Mouse (Mus musculus) intestine, embryonic 16.5 days (tissue): Measurements from ENCODE around the gene Mslnl. TPM values are rescaled to one million over a fixed set of nuclear protein-coding genes. Genes with fewer than 3 reads are reported as not detected.

Experiments used
- ATAC-seq: fragments of 200-750 bp; cut with Nextera tagmentation; 2 replicates; pipeline ENCODE4 v1.8.0; 2017; ENCODE audit warnings: moderate TSS enrichment, moderate library complexity
- H3K27ac ChIP-seq: fragments of 300-500 bp; sonication (generic); 2 replicates; pipeline ENCODE4 v1.5.1; 2014; ENCODE audit warnings: mild to moderate bottlenecking, low read length
- H3K27me3 ChIP-seq: fragments of 300-500 bp; sonication (generic); replicated peaks from 2 replicates; pipeline ENCODE4 v1.6.1; 2014; ENCODE audit warnings: low read length, control low read depth, mixed read lengths; ENCODE audit not compliant: control insufficient read depth, insufficient read depth
- H3K36me3 ChIP-seq: fragments of 300-500 bp; sonication (generic); 2 replicates; pipeline ENCODE4 v1.6.1; 2014; ENCODE audit warnings: low read length, control low read depth; ENCODE audit not compliant: control insufficient read depth, insufficient read depth
- H3K4me1 ChIP-seq: fragments of 300-500 bp; sonication (generic); 2 replicates; pipeline ENCODE4 v1.6.1; 2014; ENCODE audit warnings: low read length, control low read depth, mixed read lengths; ENCODE audit not compliant: control insufficient read depth, insufficient read depth
- H3K4me2 ChIP-seq: fragments of 300-500 bp; sonication (generic); 2 replicates; pipeline ENCODE4 v1.6.1; 2014; ENCODE audit warnings: low read depth, low read length, control low read depth
- H3K4me3 ChIP-seq: fragments of 300-500 bp; sonication (generic); 2 replicates; pipeline ENCODE4 v1.5.1; 2014; ENCODE audit warnings: mild to moderate bottlenecking, low read length
- H3K9ac ChIP-seq: fragments of 300-500 bp; sonication (generic); 2 replicates; pipeline ENCODE4 v1.6.1; 2014; ENCODE audit warnings: low read depth, low read length
- H3K9me3 ChIP-seq: fragments of 300-500 bp; sonication (generic); 2 replicates; pipeline ENCODE4 v1.6.1; 2016; ENCODE audit warnings: low read length, control low read depth; ENCODE audit not compliant: control insufficient read depth
- WGBS: fragments of 180-500 bp; shearing (Covaris S2); extraction: QIAGEN DNeasy Blood & Tissue Kit; methylation state at CpG from one replicate; pipeline ENCODE4 v1.1.7; 2014; 5-methylcytosine and 5-hydroxymethylcytosine counted together
- polyA plus RNA-seq: library from polyadenylated mRNA; unstranded; fragments of >200 nt; fragmentation: Nextera tagmentation; extraction: Ambion mirVana; gene quantifications from 2 replicates; pipeline ENCODE4 v1.2.1, GENCODE M21; 2015

The Mslnl gene
- polyA plus RNA-seq, 1 experiment from 2014 or later, result 0.05 TPM

DNA sequence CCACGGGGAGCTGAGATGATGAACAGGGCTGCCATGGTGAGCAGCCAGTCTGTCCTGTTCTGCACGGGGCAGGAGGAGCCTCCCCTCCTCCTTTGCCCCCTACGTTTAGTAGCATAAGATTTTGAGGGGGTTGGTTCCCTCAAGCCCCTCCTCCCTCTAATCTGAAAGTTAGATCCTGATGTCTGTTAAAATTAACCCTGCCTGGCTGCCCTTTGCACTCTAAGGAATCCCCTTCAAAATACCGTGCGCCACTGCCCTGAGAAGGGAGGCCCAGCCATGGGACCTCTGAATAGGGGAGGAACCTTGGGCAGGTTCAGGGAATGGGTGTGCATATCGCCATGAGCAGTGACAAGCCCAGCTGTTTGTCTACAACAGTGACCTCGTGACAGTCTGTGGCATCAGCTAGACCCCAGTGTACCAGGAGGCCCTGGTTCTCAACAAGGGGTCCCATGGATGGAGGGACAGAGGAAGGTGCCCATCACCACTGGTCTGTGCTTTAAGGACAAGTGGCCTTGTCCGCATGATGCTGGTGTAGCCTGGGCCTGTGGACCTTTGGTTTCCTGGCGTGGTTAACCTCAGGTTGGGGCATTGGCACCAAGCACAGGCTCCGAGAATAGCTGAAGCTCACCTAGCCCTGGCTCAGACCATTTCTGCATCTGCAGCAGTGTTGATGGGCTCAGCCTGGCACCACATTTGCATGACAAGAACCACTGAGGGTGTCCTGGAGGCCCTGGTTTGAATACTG, 39.6 kb downstream of the Mslnl start:
- no peak for ATAC-seq
- Histone ChIP-seq H3K27ac (no peak overlapping the region), H3K9me3 (no peaks in the 10 kb centered on the region), H3K4me3 (no peak overlapping the region), H3K4me1 (peaks cover 7% of the 10 kb centered on the region), H3K36me3 (no peaks in the 10 kb centered on the region), H3K4me2 (no peak overlapping the region), H3K27me3 (no peaks in the 10 kb centered on the region), H3K9ac (no peak overlapping the region)
- 80% methylated on average over 10 of the region's 10 CpGs for whole genome bisulfite sequencing

DNA sequence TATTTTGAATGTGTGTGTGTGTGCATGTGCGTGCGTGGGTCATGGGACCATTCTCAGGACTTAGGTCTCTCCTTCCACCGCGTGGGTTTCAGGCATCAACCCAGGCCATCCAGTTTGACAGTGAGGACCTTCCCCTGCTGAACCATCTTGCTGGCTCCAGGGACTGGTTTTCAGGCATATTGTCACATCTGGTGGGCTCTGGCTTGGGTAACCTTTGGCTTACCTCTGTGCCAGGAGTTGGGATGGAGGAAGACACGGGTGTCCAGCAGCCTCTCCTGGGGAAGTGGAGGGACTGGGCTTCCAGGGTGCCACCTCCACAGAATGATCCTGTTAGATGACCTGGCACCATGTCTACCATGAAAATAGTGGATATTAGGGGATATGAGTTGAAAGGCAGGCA, 42.1 kb downstream of the Mslnl start:
- peaks cover 11% of the 10 kb centered on the region; the same call in 1 of the 2 replicates for H3K36me3 ChIP-seq
- peaks cover 8% of the 10 kb centered on the region for H3K4me1 ChIP-seq
- no peak for ATAC-seq
- no peak overlapping the region for H3K4me2 ChIP-seq
- no peak overlapping the region for H3K27ac ChIP-seq
- H3K4me3 ChIP-seq, result no peak overlapping the region
- H3K9me3 ChIP-seq, result no peaks in the 10 kb centered on the region
- no peaks in the 10 kb centered on the region for H3K27me3 ChIP-seq
- 97% methylated on average over 5 of the region's 5 CpGs for WGBS
- no peak overlapping the region for H3K9ac ChIP-seq

DNA sequence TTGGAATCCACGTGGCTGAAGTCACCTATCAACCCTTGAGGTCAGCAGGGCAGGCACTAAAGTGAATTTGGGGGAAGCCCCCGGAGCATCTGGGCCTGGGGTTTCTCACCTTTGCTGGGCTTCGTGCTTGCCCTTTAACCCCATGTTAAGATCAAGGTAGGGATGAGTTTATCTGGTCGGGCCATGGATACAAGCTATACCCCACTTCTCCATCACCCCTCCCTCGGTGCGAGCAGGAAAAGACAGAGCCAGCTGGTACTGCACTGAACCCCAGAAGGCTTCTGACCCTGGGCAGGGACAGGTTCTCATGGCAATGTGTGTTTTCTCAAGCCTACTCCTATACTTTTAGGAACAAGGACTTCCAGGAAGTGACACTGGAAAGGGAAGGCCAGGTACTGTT, 45.5 kb downstream of the Mslnl start:
- H3K9me3 ChIP-seq, result no peaks in the 10 kb centered on the region
- H3K4me3 ChIP-seq, result no peak overlapping the region
- ATAC-seq, result no peak
- H3K27me3 ChIP-seq, result no peaks in the 10 kb centered on the region
- no peak overlapping the region for H3K9ac ChIP-seq
- WGBS, result 75% methylated on average over 6 of the region's 6 CpGs
- H3K4me2 ChIP-seq, result no peak overlapping the region
- H3K36me3 ChIP-seq, result peaks cover 13% of the 10 kb centered on the region; the same call in 1 of the 2 replicates
- H3K27ac ChIP-seq, result no peak overlapping the region
- peaks cover 18% of the 10 kb centered on the region for H3K4me1 ChIP-seq

DNA sequence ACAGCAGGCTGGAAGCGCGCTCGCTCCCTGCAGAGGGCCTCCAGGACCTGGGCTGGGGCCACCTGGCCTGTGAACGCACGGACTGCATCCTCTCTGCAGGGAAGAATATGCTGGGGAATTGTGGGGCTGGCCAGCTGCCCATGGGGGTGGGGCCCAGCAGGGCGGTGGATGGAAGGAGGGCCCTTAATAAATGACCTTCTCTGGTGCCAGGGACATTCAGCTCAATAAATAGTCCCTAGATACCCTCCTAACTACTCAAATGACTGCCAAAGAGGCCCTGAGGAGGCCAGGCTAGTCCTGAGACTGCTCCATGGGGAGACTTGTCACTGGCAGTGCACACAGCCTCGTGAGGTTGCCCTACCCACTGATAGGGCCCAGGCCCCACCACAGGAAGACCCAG, 47.2 kb downstream of the Mslnl start:
- Histone ChIP-seq H3K4me2 (no peak overlapping the region), H3K4me1 (peaks cover 18% of the 10 kb centered on the region), H3K9me3 (no peaks in the 10 kb centered on the region), H3K27me3 (no peaks in the 10 kb centered on the region), H3K4me3 (no peak overlapping the region), H3K9ac (no peak overlapping the region), H3K36me3 (peaks cover 13% of the 10 kb centered on the region; the same call in 1 of the 2 replicates), H3K27ac (no peak overlapping the region)
- no peak for ATAC-seq
- WGBS, result 62% methylated on average over 7 of the region's 7 CpGs

DNA sequence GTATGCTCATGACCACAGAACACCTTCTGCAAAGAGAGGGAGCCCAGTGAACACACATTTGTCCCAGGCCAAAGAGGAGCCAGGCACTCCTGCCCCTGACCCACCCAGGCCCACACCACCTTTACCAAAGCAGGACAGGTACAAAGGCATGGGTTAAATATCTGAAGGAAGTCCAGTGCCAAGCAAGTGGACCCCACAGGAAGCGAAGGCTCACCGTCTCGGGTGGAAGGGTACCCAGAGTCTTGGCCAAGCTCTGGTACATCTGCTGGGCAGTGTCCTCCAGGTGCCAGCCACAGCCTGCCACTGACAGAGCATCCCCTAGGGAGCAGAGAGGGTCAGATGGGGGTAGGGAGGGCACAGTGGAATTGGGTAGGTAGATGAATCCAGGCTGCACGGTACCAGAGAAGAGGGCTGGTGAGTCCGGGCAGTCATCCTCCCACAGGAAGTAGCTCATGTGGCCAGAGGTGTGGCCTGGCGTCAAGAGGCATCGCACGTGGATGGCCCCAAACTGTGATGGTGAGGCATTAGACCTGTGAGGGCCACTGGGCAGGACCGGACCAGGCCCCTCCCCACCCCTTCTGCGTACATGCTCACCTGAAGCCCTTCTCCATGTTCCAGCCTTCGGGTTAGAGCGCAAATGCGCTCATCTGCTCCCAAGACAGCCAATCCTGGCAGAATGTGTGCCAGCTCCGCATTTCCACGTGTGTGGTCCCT, 48.2 kb downstream of the Mslnl start:
- peak overlapping the region; percentile 90 for H3K4me2 ChIP-seq
- WGBS, result 77% methylated on average over 15 of the region's 15 CpGs
- H3K9ac ChIP-seq, result peak overlapping the region; percentile 81
- H3K9me3 ChIP-seq, result no peaks in the 10 kb centered on the region
- ATAC-seq, result no peak
- peaks cover 18% of the 10 kb centered on the region for H3K4me1 ChIP-seq
- H3K4me3 ChIP-seq, result peak overlapping the region; percentile 79
- no peaks in the 10 kb centered on the region for H3K27me3 ChIP-seq
- peaks cover 14% of the 10 kb centered on the region for H3K36me3 ChIP-seq
- H3K27ac ChIP-seq, result no peak overlapping the region

DNA sequence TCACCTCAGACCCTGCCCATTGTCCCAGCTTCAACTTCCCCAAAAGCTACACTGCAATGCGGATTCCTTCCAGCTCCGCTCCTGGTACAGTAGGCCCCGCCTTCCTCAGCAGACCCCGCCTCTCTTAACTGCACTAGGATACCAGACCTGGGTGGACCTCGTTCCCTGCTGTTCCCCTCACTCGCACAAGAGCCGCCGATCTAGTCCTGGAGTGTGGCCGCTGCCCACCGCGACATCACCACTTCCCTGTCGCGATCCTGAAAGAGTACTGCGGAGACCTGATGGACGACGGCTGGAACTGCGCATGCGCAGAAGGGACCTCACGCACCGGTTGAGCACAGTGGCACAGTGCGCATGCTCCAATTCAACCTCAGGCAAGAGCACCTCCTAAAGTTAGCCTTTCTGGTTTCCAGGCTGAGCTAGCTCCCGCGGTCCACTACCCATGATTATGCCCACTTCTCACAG, 49.5 kb downstream of the Mslnl start, which contains the start of gene Haghl:
Haghl (minus strand) TSS at position 393 of the 465 bp plus-strand sequence.
- Histone ChIP-seq H3K27me3 (no peaks in the 10 kb centered on the region), H3K27ac (peak within 1 kb of the TSS; percentile 88), H3K9me3 (no peaks in the 10 kb centered on the region), H3K36me3 (peaks cover 21% of the 10 kb centered on the region), H3K9ac (peak within 1 kb of the TSS; percentile 81), H3K4me1 (peaks cover 18% of the 10 kb centered on the region), H3K4me3 (peak within 1 kb of the TSS; percentile 79), H3K4me2 (peak within 1 kb of the TSS; percentile 90)
- peak; percentile 86 for ATAC-seq
- whole genome bisulfite sequencing, result under 1% methylated on average over 23 of the region's 23 CpGs

DNA sequence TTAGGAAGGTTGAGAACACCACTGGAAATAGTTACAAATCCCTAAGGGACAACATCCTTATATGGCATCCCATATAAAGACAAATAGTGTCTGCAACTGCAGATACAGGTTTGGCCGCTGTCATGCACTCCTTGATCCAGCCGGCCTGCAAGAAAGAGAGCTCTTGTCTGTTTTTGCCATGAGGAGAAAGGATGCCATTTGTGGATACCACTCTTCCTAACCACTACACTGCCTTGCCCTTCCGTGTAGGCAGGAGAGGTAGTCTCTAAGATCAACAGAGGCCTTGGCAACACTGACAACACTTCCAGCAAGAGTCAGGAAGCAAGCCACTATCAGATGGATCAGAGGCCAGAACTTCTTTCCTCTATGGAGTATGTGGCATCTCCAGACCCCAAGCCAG, 50.4 kb downstream of the Mslnl start, which contains the start of gene Ccdc78:
Ccdc78 (plus strand) TSS at position 301 of the 400 bp plus-strand sequence.
- Histone ChIP-seq H3K27me3 (no peaks in the 10 kb centered on the region), H3K4me2 (peak within 1 kb of the TSS; percentile 90), H3K4me3 (peak within 1 kb of the TSS; percentile 79), H3K36me3 (peaks cover 17% of the 10 kb centered on the region), H3K4me1 (peaks cover 23% of the 10 kb centered on the region), H3K27ac (peak within 1 kb of the TSS; percentile 88), H3K9ac (peak within 1 kb of the TSS; percentile 81), H3K9me3 (no peaks in the 10 kb centered on the region)
- WGBS, result 81% methylated on average over 3 of the region's 3 CpGs
- ATAC-seq, result no peak

DNA sequence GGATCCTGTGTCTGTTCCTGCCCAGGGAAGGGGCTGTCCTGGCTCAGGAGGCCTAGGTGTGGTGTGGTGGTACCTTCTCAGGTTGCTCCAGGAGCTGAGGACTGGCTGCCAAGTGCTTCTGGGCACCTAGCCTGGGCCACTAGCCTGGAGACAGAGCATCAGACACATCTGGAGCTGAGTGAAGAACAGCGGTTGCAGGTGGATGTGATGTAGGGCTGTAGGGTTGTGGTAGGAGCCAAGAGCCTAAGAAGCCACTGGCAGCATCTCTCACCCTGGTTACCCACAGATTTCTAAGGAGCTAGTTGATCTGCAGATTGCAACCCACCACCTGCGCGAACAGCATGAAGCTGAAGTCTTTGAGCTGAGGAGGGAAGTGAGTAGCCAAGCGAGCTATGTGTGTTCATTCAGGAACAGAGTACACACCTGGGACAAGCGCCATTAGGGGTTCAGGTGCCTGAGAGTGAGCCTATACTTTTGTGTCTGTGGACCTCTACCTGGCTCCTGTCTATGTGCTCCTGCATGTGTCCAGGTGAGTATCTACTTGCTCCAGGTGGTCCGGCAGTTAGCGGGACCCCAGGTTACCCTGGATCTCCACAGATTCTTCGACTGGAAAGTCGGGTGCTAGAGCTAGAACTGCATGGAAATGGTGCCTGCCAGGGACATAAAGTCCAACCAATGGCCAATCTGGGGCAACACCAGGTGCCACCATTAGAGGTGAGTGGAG, 51.1 kb downstream of the Mslnl start:
- Histone ChIP-seq H3K9ac (no peak overlapping the region), H3K4me1 (peaks cover 26% of the 10 kb centered on the region), H3K4me2 (no peak overlapping the region), H3K9me3 (no peaks in the 10 kb centered on the region), H3K36me3 (peaks cover 17% of the 10 kb centered on the region), H3K4me3 (no peak overlapping the region), H3K27me3 (no peaks in the 10 kb centered on the region), H3K27ac (no peak overlapping the region)
- ATAC-seq, result no peak
- 92% methylated on average over 9 of the region's 9 CpGs for WGBS

DNA sequence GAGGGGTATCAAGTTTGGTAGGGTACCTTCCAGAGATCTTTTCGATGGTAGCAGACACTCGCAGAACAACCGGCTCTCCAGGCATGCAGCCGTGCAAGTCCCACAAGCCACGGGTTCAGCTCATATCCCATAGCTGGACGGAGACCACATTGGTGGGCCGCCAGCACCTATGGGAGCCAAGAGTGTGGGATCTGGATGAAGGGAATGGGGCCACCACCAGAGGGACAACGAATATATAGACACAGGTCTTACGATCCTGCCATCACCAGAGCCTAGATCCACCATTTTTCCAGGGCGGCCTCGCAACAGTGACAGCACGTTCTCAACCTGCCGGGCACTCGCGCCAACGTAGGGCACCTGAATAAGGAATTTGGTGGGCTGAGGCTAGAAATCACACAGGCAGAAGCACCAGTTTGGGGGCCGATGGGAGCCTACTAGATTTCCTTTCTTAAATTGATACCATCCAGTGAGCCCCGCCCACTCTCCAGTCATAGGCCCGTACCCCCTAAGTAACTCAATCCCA, 55.5 kb downstream of the Mslnl start:
- ATAC-seq, result peak; percentile 6; the same call in 1 of the 2 replicates
- no peaks in the 10 kb centered on the region for H3K9me3 ChIP-seq
- H3K36me3 ChIP-seq, result peaks cover 10% of the 10 kb centered on the region; the same call in 1 of the 2 replicates
- no peaks in the 10 kb centered on the region for H3K27me3 ChIP-seq
- peaks cover 31% of the 10 kb centered on the region for H3K4me1 ChIP-seq
- H3K9ac ChIP-seq, result peak overlapping the region; percentile 89
- H3K4me3 ChIP-seq, result peak overlapping the region; percentile 85
- H3K4me2 ChIP-seq, result peak overlapping the region; percentile 90
- peak overlapping the region; percentile 99 for H3K27ac ChIP-seq
- 28% methylated on average over 19 of the region's 19 CpGs for WGBS
